Mouse (Mus musculus) stomach, postnatal 0 days (tissue): ENCODE data around the gene Jazf1.

Experiments used
- CTCF ChIP-seq: IDR thresholded peaks from 2 replicates; pipeline ENCODE4 v1.5.1; 2016; ENCODE audit warnings: antibody characterized with exemption, low read depth, mild to moderate bottlenecking, moderate library complexity
- EP300 ChIP-seq: optimal IDR thresholded peaks from 2 replicates; pipeline ENCODE3; 2016; ENCODE audit warnings: antibody characterized with exemption

DNA sequence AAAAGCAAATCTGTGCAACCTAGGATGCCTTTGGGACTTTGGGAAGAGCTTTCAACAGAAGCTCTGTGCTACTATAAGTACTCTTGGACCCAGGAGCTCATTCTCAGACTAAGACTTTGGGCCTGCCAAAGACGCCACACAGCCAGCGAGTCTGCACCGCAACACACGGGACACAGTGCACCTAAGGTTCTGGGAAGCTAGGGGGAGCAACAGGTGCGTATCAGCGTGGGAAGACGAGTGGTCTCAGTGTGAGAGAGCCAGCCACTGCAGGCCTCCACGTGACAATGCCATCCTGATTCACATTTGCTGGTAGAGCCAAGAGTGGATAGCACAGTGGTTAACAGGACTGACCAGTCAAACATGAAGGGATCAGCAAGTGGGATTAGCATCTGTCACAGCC is 249.1 kb downstream of the Jazf1 start:
- TF ChIP-seq CTCF = no peak
- TF ChIP-seq EP300 = no peak
